Mouse (Mus musculus) frontal cortex, postnatal 25 days (tissue): ENCODE measurements around the gene Aldoart2.
"Not testable (repeated sequence)": the region's sequence is repeated elsewhere in the genome, so short reads cannot be mapped to it uniquely, and the experiment has no call there.

Source experiments
- DNase-seq, 2 experiments: peaks; one replicate each; pipeline ENCODE4 v3.0.0; 2022; ENCODE audit warnings: low spot score in 2 of 2

Aldoart2 gene

DNA sequence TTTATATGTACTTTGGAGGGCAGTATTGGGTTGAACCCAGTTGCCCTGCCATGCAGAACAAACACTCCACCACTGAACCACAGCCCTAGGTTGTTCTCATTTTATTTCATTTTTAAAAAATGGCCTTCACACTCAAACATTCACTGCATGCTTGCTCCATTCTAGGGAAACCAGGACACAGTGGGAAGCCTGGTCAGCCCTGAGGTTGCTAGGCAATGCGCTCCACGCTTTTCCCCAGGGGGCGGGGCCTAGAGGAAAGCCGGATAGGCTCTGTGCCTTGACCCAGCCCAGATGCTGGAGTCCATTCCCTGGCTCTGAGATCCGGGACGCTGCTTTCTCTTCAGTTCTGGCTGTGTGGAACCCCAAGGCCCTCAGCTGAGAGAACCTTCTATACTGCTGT is 8.8 kb downstream of the Aldoart2 start:
- DNase-seq = no peak

- not testable (repeated sequence) for DNase-seq
These were observed 21.9 kb downstream of the Aldoart2 start for GRCm38 (mm10) chr12:55586936-55587335.

- no peak for DNase-seq
These were observed 33.5 kb downstream of the Aldoart2 start for GRCm38 (mm10) chr12:55598537-55598886.

DNA sequence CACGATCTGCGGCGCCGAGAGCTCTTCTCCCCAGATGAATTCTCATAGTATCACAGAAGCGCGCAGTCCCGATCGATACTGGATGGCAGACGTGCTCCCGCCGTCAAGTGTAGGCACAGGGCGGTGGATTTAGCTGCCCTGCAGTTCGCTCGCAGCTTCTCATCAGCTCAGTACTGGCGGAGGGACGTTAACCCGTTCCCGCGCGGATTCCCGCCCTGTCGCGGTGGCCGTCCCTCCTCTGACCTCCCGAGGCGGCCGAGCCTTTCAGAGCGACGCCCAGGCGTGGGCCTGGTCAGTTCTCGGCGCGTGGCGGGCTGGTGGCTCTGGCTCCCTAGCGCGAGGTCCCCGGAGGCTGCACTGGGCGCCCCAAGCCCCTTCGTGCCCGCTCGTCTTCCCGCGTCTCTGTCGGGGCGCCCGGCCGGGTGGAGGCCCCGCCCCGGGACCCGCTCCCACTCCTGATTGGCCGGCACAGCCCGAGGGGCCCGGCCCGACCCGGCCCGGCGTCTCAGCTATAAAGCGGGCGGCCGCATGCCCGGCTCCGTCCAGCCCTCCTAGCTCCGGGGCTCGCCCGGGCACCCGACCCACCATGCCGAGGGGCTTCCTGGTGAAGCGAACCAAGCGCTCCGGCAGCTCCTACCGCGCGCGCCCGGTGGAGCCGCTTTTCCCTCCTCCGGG is 34.0 kb downstream of the Aldoart2 start, which contains the start of gene Insm2:
Gene Insm2 (plus strand): TSS at position 541 of the 675 bp plus-strand sequence.
- no peak for DNase-seq

DNA sequence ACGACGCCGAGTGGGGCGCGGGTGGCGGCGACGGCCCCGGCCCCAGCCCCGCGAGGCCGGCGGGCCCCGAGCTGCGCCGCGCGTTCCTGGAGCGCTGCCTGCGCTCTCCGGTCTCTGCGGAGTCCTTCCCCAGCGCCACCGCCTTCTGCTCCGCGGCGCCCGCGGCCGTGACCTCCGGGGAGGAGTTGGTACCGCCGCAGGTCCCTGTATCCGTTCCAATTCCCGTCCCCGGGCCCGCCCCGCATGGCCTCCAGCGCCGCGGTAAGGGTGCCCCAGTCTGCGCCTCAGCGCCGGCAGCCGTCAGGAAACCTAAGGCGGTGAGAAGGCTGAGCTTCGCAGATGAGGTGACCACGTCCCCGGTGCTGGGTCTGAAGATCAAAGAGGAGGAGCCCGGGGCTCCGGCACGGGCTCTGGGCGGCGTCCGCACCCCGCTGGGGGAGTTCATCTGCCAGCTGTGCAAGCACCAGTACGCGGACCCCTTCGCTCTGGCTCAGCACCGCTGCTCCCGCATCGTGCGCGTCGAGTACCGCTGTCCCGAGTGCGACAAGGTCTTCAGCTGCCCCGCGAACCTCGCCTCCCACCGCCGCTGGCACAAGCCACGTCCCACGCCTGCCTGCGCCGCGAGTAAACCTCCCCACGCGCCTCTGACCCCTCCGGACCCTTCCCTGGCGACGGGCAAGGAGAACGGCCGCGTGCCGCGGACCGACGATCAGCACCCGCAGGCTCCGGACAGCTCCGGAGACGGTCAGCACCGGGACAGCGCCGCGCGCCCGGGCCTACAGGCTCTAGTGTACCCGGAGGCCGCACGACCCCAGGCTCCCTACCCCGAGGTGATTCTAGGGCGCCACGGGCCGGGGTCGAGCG is 34.8 kb downstream of the Aldoart2 start:
- peak in 1 of 2 experiments; percentile 16 for DNase-seq

DNA sequence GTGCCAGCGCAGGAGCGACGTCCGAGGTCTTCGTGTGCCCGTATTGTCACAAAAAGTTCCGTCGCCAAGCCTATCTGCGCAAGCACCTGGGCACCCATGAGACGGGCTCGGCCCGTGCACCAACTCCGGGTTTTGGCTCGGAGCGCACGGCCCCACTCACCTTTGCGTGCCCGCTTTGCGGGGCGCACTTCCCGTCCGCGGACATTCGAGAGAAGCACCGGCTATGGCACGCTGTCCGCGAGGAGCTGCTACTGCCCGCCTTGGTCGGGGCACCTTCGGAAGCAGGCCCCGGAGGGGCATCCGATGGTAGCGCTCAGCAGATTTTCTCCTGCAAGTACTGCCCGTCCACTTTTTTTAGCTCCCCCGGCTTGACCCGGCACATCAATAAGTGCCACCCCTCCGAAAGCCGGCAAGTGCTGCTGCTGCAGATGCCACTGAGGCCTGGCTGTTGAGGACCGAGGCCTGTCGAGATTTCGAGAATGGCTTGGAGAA is 35.5 kb downstream of the Aldoart2 start:
- DNase-seq = no peak

GRCm38 (mm10) chr12:55604411-55604810 is 39.4 kb downstream of the Aldoart2 start:
- no peak for DNase-seq

DNA sequence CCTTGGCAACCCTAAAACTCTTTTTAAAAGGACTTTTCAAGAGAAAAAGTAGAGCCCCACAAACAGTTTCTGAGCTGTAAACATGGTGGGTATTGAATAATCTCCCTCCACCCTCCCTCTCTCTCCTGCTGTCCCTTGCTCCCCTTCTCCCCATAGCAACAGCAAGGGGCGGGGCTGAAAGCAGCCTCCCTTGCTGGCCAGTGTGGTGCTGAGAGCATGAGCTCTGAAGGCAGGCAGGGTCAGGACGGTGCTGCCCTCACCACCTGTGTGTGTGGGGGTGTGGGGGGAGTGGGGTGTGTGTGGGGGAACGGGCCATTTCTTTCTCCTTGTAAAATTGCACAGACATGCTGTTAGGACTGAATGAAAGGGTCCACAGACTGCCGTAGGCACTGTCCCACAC is 42.9 kb downstream of the Aldoart2 start:
- DNase-seq = no peak

DNA sequence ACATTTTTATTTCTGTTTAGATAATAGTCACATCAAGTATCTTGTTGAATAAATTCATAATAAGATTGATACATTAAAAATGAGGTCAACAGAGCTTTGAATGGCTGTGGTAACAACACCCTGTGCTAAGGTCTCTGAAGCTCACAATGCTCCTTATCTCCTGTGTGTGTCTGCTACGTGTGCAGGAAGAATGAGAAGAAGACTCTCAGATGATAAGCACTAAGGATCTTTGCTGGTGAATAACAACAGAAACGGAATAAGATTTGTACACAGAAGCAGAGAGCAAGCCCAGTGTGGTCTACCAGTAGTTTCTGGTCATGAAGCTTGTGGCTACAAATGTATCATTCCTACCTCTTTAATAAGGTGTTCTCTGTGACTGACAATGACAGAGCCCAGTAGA is 45.8 kb downstream of the Aldoart2 start:
- no peak for DNase-seq
